Mouse (Mus musculus): ENCODE measurements at regions not wholly inside any gene's neighbourhood (a gene's known extent, or its start where the extent isn't known, plus 50 kb on each side); places are given as distances from the start of the nearest gene placed in this dataset.

GRCm38 (mm10) chr5:126438696-126439095 is 802.9 kb upstream of the Tmem132c start:
- TF ChIP-seq EP300 (IDR thresholded peaks at IDR 0.05; ENCODE audit: low read length) (no peak), MAX (IDR thresholded peaks at IDR 0.05; ENCODE audit: low read length) (no peak), POLR2A (IDR thresholded peaks at IDR 0.05; ENCODE audit: low read depth, low read length) (no peak), CTCF (conservative IDR thresholded peaks at IDR 0.05 in 1 of 2, IDR thresholded peaks at IDR 0.05 in 1 of 2; ENCODE audit: low read depth in 2 of 2, low read length in 2 of 2) (no peak), ZNF384 (IDR thresholded peaks at IDR 0.05; ENCODE audit: low read depth, low read length) (no peak), RCOR1 (conservative IDR thresholded peaks at IDR 0.05; ENCODE audit: low read depth, low read length) (no peak), SMC3 (IDR thresholded peaks at IDR 0.05; ENCODE audit: low read depth, low read length) (no peak), E2F4 (IDR thresholded peaks at IDR 0.05; ENCODE audit: insufficient replicate concordance, low read depth, low read length) (no peak)

All from CH12.LX (cell line).